Mouse (Mus musculus) embryonic facial prominence, embryonic 11.5 days (tissue): ENCODE data around the gene Gramd4. TPM values are rescaled to one million over a fixed set of nuclear protein-coding genes. Genes with fewer than 3 reads are reported as not detected.
"Not testable (repeated sequence)": the region's sequence is repeated elsewhere in the genome, so short reads cannot be mapped to it uniquely, and the experiment has no call there.

Source experiments
- ATAC-seq: fragments of 200-750 bp; cut with Nextera tagmentation; replicated peaks from 2 replicates; pipeline ENCODE4 v1.8.0; 2017; ENCODE audit warnings: low read depth; ENCODE audit not compliant: insufficient number of reproducible peaks, low FRiP score, low TSS enrichment
- DNase-seq: peaks from one replicate; pipeline ENCODE4 v3.0.0-alpha.2; 2015; ENCODE audit warnings: low spot score
- H3K27ac ChIP-seq: fragments of 300-500 bp; sonication (generic); replicated peaks from 2 replicates; pipeline ENCODE4 v1.5.1; 2014; ENCODE audit warnings: mild to moderate bottlenecking, low read depth, low read length, control low read depth
- H3K27me3 ChIP-seq: fragments of 300-500 bp; sonication (generic); 2 replicates; pipeline ENCODE4 v1.6.1; 2014; ENCODE audit warnings: mild to moderate bottlenecking, low read length, moderate library complexity, mixed read lengths; ENCODE audit not compliant: control insufficient read depth, insufficient read depth
- H3K36me3 ChIP-seq: fragments of 300-500 bp; sonication (generic); replicated peaks from 2 replicates; pipeline ENCODE4 v1.6.1; 2014; ENCODE audit warnings: low read depth, mild to moderate bottlenecking, low read length, moderate library complexity, mixed read lengths; ENCODE audit not compliant: control insufficient read depth, insufficient read depth
- H3K4me1 ChIP-seq: fragments of 300-500 bp; sonication (generic); 2 replicates; pipeline ENCODE4 v1.6.1; 2014; ENCODE audit warnings: low read length, mixed read lengths; ENCODE audit not compliant: control insufficient read depth, insufficient read depth
- H3K4me2 ChIP-seq: fragments of 300-500 bp; sonication (generic); 2 replicates; pipeline ENCODE4 v1.6.1; 2014; ENCODE audit warnings: low read depth, mild to moderate bottlenecking, control low read depth, low read length, moderate library complexity
- H3K4me3 ChIP-seq: fragments of 300-500 bp; sonication (generic); 2 replicates; pipeline ENCODE4 v1.5.1; 2014; ENCODE audit warnings: low read depth, low read length, control low read depth
- H3K9ac ChIP-seq: fragments of 300-500 bp; sonication (generic); replicated peaks from 2 replicates; pipeline ENCODE4 v1.6.1; 2014; ENCODE audit warnings: mild to moderate bottlenecking, control low read depth, low read length
- H3K9me3 ChIP-seq: fragments of 300-500 bp; sonication (generic); replicated peaks from 2 replicates; pipeline ENCODE4 v1.6.1; 2016; ENCODE audit warnings: mild to moderate bottlenecking, low read length, inconsistent platforms, mixed read lengths; ENCODE audit not compliant: control insufficient read depth
- WGBS: fragments of 180-500 bp; shearing (Covaris S2); extraction: QIAGEN DNeasy Blood & Tissue Kit; methylation state at CpG from one replicate; pipeline ENCODE4 v1.1.7; 2014; 5-methylcytosine and 5-hydroxymethylcytosine counted together
- polyA plus RNA-seq: library from polyadenylated mRNA; unstranded; fragments of >200 nt; fragmentation: Nextera tagmentation; extraction: Ambion mirVana; gene quantifications from 2 replicates; pipeline ENCODE4 v1.2.1, GENCODE M21; 2014

Gene Gramd4
- polyA plus RNA-seq, 1 experiment from 2014 or later, result 6.3 TPM

- Histone ChIP-seq H3K36me3 (no peaks in the 10 kb centered on the region), H3K27ac (no peak overlapping the region), H3K9ac (no peak overlapping the region), H3K4me3 (no peak overlapping the region), H3K4me1 (peaks cover 3% of the 10 kb centered on the region), H3K9me3 (no peaks in the 10 kb centered on the region), H3K4me2 (no peak overlapping the region), H3K27me3 (no peaks in the 10 kb centered on the region)
- 81% methylated on average over 10 of the region's 10 CpGs for WGBS
- no peak for DNase-seq
- ATAC-seq, result no peak
Measured at GRCm38 (mm10) chr15:86176166-86176565, 118.7 kb downstream of the Gramd4 start.

- Histone ChIP-seq H3K27me3 (no peaks in the 10 kb centered on the region), H3K4me3 (no peak overlapping the region), H3K27ac (no peak overlapping the region), H3K9me3 (no peaks in the 10 kb centered on the region), H3K9ac (no peak overlapping the region), H3K4me1 (peaks cover 3% of the 10 kb centered on the region), H3K36me3 (no peaks in the 10 kb centered on the region), H3K4me2 (no peak overlapping the region)
- no peak for DNase-seq
- 71% methylated on average over 22 of the region's 22 CpGs for WGBS
- no peak for ATAC-seq
Measured at GRCm38 (mm10) chr15:86176771-86177702, 119.5 kb downstream of the Gramd4 start.

- not testable (repeated sequence) for H3K27ac ChIP-seq, H3K4me3 ChIP-seq, H3K4me2 ChIP-seq, DNase-seq, H3K9me3 ChIP-seq, H3K36me3 ChIP-seq, H3K4me1 ChIP-seq, ATAC-seq, H3K27me3 ChIP-seq, H3K9ac ChIP-seq
- WGBS, result 90% methylated on average over 2 of the region's 2 CpGs
Measured at GRCm38 (mm10) chr15:86177703-86178251, 120.3 kb downstream of the Gramd4 start.

- Histone ChIP-seq H3K9me3 (no peaks in the 10 kb centered on the region), H3K9ac (no peak overlapping the region), H3K4me3 (no peak overlapping the region), H3K27ac (no peak overlapping the region), H3K4me1 (peaks cover under 1% of the 10 kb centered on the region; the same call in 1 of the 2 replicates), H3K36me3 (no peaks in the 10 kb centered on the region), H3K4me2 (no peak overlapping the region), H3K27me3 (no peaks in the 10 kb centered on the region)
- no peak for DNase-seq
- 85% methylated on average over 6 of the region's 6 CpGs for WGBS
- ATAC-seq, result no peak
Measured at GRCm38 (mm10) chr15:86178594-86178993, 121.1 kb downstream of the Gramd4 start.

- Histone ChIP-seq H3K4me3 (no peak overlapping the region), H3K36me3 (no peaks in the 10 kb centered on the region), H3K9ac (no peak overlapping the region), H3K27me3 (no peaks in the 10 kb centered on the region), H3K4me2 (no peak overlapping the region), H3K9me3 (no peaks in the 10 kb centered on the region), H3K27ac (no peak overlapping the region), H3K4me1 (no peaks in the 10 kb centered on the region)
- ATAC-seq (no peak), DNase-seq (no peak)
- WGBS, result 75% methylated on average over 4 of the region's 4 CpGs
Measured at GRCm38 (mm10) chr15:86180427-86180826, 122.9 kb downstream of the Gramd4 start.

GRCm38 (mm10) chr15:86181321-86181720, 123.8 kb downstream of the Gramd4 start:
- ATAC-seq, H3K27ac ChIP-seq, DNase-seq, H3K36me3 ChIP-seq, H3K4me3 ChIP-seq, H3K4me1 ChIP-seq, H3K9ac ChIP-seq, H3K27me3 ChIP-seq, H3K9me3 ChIP-seq, H3K4me2 ChIP-seq: not testable (repeated sequence)
- 89% methylated on average over 3 of the region's 3 CpGs for WGBS

GRCm38 (mm10) chr15:86181941-86182439, 124.5 kb downstream of the Gramd4 start:
- Histone ChIP-seq H3K27me3 (no peaks in the 10 kb centered on the region), H3K9me3 (no peaks in the 10 kb centered on the region), H3K4me1 (no peaks in the 10 kb centered on the region), H3K4me3 (no peak overlapping the region), H3K4me2 (no peak overlapping the region), H3K36me3 (no peaks in the 10 kb centered on the region), H3K27ac (no peak overlapping the region), H3K9ac (no peak overlapping the region)
- no peak for DNase-seq
- 44% methylated on average over 11 of the region's 11 CpGs for WGBS
- ATAC-seq, result no peak

GRCm38 (mm10) chr15:86182646-86183045, 125.2 kb downstream of the Gramd4 start:
- WGBS, result 65% methylated on average over 13 of the region's 13 CpGs
- Histone ChIP-seq H3K9ac (no peak overlapping the region), H3K4me3 (no peak overlapping the region), H3K27me3 (no peaks in the 10 kb centered on the region), H3K4me2 (no peak overlapping the region), H3K36me3 (no peaks in the 10 kb centered on the region), H3K9me3 (no peaks in the 10 kb centered on the region), H3K27ac (no peak overlapping the region), H3K4me1 (no peaks in the 10 kb centered on the region)
- ATAC-seq (no peak), DNase-seq (no peak)
